In genomic region chr19:54047386-54048050, GRCm38 (mm10) we compare ENCODE assay signal across 8 mouse cellular contexts. TPM values are rescaled to one million over a fixed set of nuclear protein-coding genes. Genes with fewer than 3 reads are reported as not detected.
DNase-seq lines count a peak whose midpoint lies in the region; ATAC-seq and TF ChIP-seq lines count a peak whose summit lies in the region.

No protein-coding gene starts in this region.

- H3K27me3 ChIP-seq in liver, embryonic 11.5 days (replicated peaks; ENCODE audit: control insufficient read depth, insufficient read depth, low read length), result peaks cover 58% of the 10 kb centered on the region
- H3K27me3 ChIP-seq in midbrain, embryonic 16.5 days (ENCODE audit: control insufficient read depth, insufficient read depth, low read depth, low read length), result peaks cover 19% of the 10 kb centered on the region
- peaks cover 4% of the 10 kb centered on the region; the same call in 1 of the 2 replicates for H3K27me3 ChIP-seq in cerebellum, adult 2 months (ENCODE audit: control insufficient read depth, insufficient read depth, low read length)

- H3K4me1 ChIP-seq in liver, embryonic 11.5 days (replicated peaks; ENCODE audit: control insufficient read depth, insufficient read depth, low read length), result peaks cover 25% of the 10 kb centered on the region
- H3K4me1 ChIP-seq in midbrain, embryonic 16.5 days (ENCODE audit: control insufficient read depth, insufficient read depth, low read length), result peaks cover 19% of the 10 kb centered on the region
- no peaks in the 10 kb centered on the region; the same call in 1 of the 2 replicates for H3K4me1 ChIP-seq in cerebellum, adult 2 months (ENCODE audit: control insufficient read depth, insufficient read depth, low read length)

- peak overlapping the region; percentile 78 for H3K4me2 ChIP-seq in liver, embryonic 11.5 days
- H3K4me2 ChIP-seq in midbrain, embryonic 16.5 days (ENCODE audit: low read length), result peak overlapping the region; percentile 97

- DNase-seq in liver, embryonic 11.5 days (ENCODE audit: low spot score), result peak; percentile 46
- DNase-seq in liver, result no peak
- DNase-seq in embryo, embryonic 11 days, result peak; percentile 28
- peak; percentile 69 for DNase-seq in induced T-regulatory cell, adult 2 months (ENCODE audit: low read depth)
- DNase-seq in adrenal gland, postnatal 4 days (ENCODE audit: low spot score in 2 of 2), result no peak
- DNase-seq in cerebellum, adult 2 months, result no peak
- DNase-seq in gastrocnemius, postnatal 4 days (ENCODE audit: low spot score in 2 of 2), result no peak

- H3K9ac ChIP-seq in liver, embryonic 11.5 days (ENCODE audit: low read depth, low read length), result 0 out of 2 replicates have a peak overlapping the region, but pooled peaks have one; percentile 18
- H3K9ac ChIP-seq in midbrain, embryonic 16.5 days (ENCODE audit: low read depth, low read length), result peak overlapping the region; percentile 74

- H3K27ac ChIP-seq in liver, embryonic 11.5 days (ENCODE audit: low read depth, low read length), result no peak overlapping the region
- no peak overlapping the region for H3K27ac ChIP-seq in midbrain, embryonic 16.5 days (ENCODE audit: low read length)
- no peak overlapping the region for H3K27ac ChIP-seq in cerebellum, adult 2 months (ENCODE audit: insufficient read depth, low read length)

- H3K9me3 ChIP-seq in liver, embryonic 11.5 days (ENCODE audit: control insufficient read depth, low read length), result no peaks in the 10 kb centered on the region
- no peaks in the 10 kb centered on the region for H3K9me3 ChIP-seq in midbrain, embryonic 16.5 days (replicated peaks; ENCODE audit: control insufficient read depth, low read length, poor library complexity, severe bottlenecking)

- TF ChIP-seq CTCF in cerebellum, adult 2 months (IDR thresholded peaks at IDR 0.05; ENCODE audit: borderline replicate concordance, insufficient read depth, low read depth, low read length), result no peak

- 2% methylated on average over 27 of the region's 27 CpGs for WGBS in liver, embryonic 11.5 days
- 3% methylated on average over 27 of the region's 27 CpGs for WGBS in midbrain, embryonic 16.5 days
- WGBS in cerebellum, adult 2 months, result 12% methylated on average over 27 of the region's 27 CpGs

- H3K36me3 ChIP-seq in liver, embryonic 11.5 days (ENCODE audit: control insufficient read depth, insufficient read depth, low read length), result no peaks in the 10 kb centered on the region
- no peaks in the 10 kb centered on the region for H3K36me3 ChIP-seq in midbrain, embryonic 16.5 days (ENCODE audit: control insufficient read depth, insufficient read depth, low read length)

- no peak for ATAC-seq in liver, embryonic 11.5 days (replicated peaks; ENCODE audit: low FRiP score)
- no peak for ATAC-seq in midbrain, embryonic 16.5 days

- peak overlapping the region; percentile 46 for H3K4me3 ChIP-seq in liver, embryonic 11.5 days (ENCODE audit: low read depth, low read length)
- peak overlapping the region; percentile 59 for H3K4me3 ChIP-seq in midbrain, embryonic 16.5 days (ENCODE audit: low read depth, low read length)
- H3K4me3 ChIP-seq in cerebellum, adult 2 months (replicated peaks; ENCODE audit: insufficient read depth, low read depth, low read length), result no peak overlapping the region

- no peak for TF ChIP-seq POLR2A in cerebellum, adult 2 months (IDR thresholded peaks at IDR 0.05; ENCODE audit: borderline replicate concordance, insufficient read depth, low read length)

RNA-seq across cellular contexts. Expression of gene Adra2a, which starts 3.6 kb away (rescaled TPM):
- 0.11 and 0.42 TPM in 2 replicates for polyA plus RNA-seq in liver, embryonic 11.5 days (2014; fragmentation: Nextera tagmentation; extraction: Ambion mirVana)
- 1.9 and 3.3 TPM in 2 replicates for polyA plus RNA-seq in midbrain, embryonic 16.5 days (2015; fragmentation: Nextera tagmentation; extraction: Ambion mirVana)
- 1 to 10 TPM; 1.3 to 4.5 TPM for total RNA-seq in adrenal gland, postnatal 4 days (2021)
- 14.6 and 16.1 TPM in 2 replicates for polyA plus RNA-seq in cerebellum, adult 2 months (2012; rRNA removed)
- 1 to 10 TPM; 1.6 to 2.0 TPM for total RNA-seq in gastrocnemius, postnatal 4 days (2021)

Comparison
In these comparisons a context has a peak if more than half of its experiments do, and no peak if none do; other contexts are left out.
1. DNase-seq: peak in liver, embryonic 11.5 days (single experiment), embryo, embryonic 11 days (single experiment) and induced T-regulatory cell, adult 2 months (single experiment); none in liver (single experiment), adrenal gland, postnatal 4 days (0 of 2), cerebellum, adult 2 months (0 of 2) and gastrocnemius, postnatal 4 days (0 of 2).